Mouse (Mus musculus): Measurements from ENCODE around the gene Acsl1. TPM values are rescaled to one million over a fixed set of nuclear protein-coding genes. Genes with fewer than 3 reads are reported as not detected.
"Not testable (repeated sequence)": the region's sequence is repeated elsewhere in the genome, so short reads cannot be mapped to it uniquely, and the experiment has no call there.

The Acsl1 gene
- total RNA-seq, 2 experiments from 2014 or later = 61.5 to 89.7 TPM

GRCm38 (mm10) chr8:46551615-46552440 lies 81.0 kb downstream of the Acsl1 start, which contains the start of gene Cenpu:
Gene Cenpu (plus strand): TSS chr8:46552028.
- peak; percentile 80 for ATAC-seq (replicated peaks; ENCODE audit: poor library complexity)

GRCm38 (mm10) chr8:46552441-46552765 lies 81.6 kb downstream of the Acsl1 start:
- peak; percentile 3 for ATAC-seq (replicated peaks; ENCODE audit: poor library complexity)

GRCm38 (mm10) chr8:46559428-46559827 lies 88.6 kb downstream of the Acsl1 start:
- ATAC-seq (replicated peaks; ENCODE audit: poor library complexity) = peak; percentile 99

- ATAC-seq (replicated peaks; ENCODE audit: poor library complexity) = no peak
Observed at GRCm38 (mm10) chr8:46562333-46562732, 91.5 kb downstream of the Acsl1 start.

- ATAC-seq (replicated peaks; ENCODE audit: poor library complexity) = no peak
Observed at GRCm38 (mm10) chr8:46566914-46567529, 96.2 kb downstream of the Acsl1 start.

GRCm38 (mm10) chr8:46567946-46568345 lies 97.1 kb downstream of the Acsl1 start:
- no peak for ATAC-seq (replicated peaks; ENCODE audit: poor library complexity)

- peak; percentile 65 for ATAC-seq (replicated peaks; ENCODE audit: poor library complexity)
Observed at GRCm38 (mm10) chr8:46568942-46569341, 98.1 kb downstream of the Acsl1 start.

- ATAC-seq (replicated peaks; ENCODE audit: poor library complexity) = peak; percentile 77
Observed at GRCm38 (mm10) chr8:46569659-46570441, 99.0 kb downstream of the Acsl1 start.

- ATAC-seq (replicated peaks; ENCODE audit: poor library complexity) = no peak
Observed at GRCm38 (mm10) chr8:46570673-46571072, 99.8 kb downstream of the Acsl1 start.

- no peak for ATAC-seq (replicated peaks; ENCODE audit: poor library complexity)
Observed at GRCm38 (mm10) chr8:46573446-46573845, 102.6 kb downstream of the Acsl1 start.

GRCm38 (mm10) chr8:46573964-46574363 lies 103.1 kb downstream of the Acsl1 start:
- ATAC-seq (replicated peaks; ENCODE audit: poor library complexity) = no peak

GRCm38 (mm10) chr8:46578794-46579193 lies 108.0 kb downstream of the Acsl1 start:
- no peak for ATAC-seq (replicated peaks; ENCODE audit: poor library complexity)

GRCm38 (mm10) chr8:46584328-46584727 lies 113.5 kb downstream of the Acsl1 start:
- ATAC-seq (replicated peaks; ENCODE audit: poor library complexity) = not testable (repeated sequence)

GRCm38 (mm10) chr8:46585576-46585975 lies 114.7 kb downstream of the Acsl1 start:
- no peak for ATAC-seq (replicated peaks; ENCODE audit: poor library complexity)

Other genes starting within 250 kb of the Acsl1 start
- not detected in 2 replicates for gene Helt, start 176.4 kb upstream of the Acsl1 start, total RNA-seq (2015)
- gene Helt, start 176.4 kb upstream of the Acsl1 start, total RNA-seq (2017) = not detected in 2 replicates
- gene Cenpu, start 81.0 kb downstream of the Acsl1 start, total RNA-seq (2015) = 34.9 and 42.0 TPM in 2 replicates
- 71.4 and 104 TPM in 2 replicates for gene Cenpu, start 81.0 kb downstream of the Acsl1 start, total RNA-seq (2017)
- 9.2 and 16.4 TPM in 2 replicates for gene Primpol, start 146.2 kb downstream of the Acsl1 start, total RNA-seq (2015)
- 7.5 and 7.9 TPM in 2 replicates for gene Primpol, start 146.2 kb downstream of the Acsl1 start, total RNA-seq (2017)
- gene Casp3, start 146.3 kb downstream of the Acsl1 start, total RNA-seq (2015) = 35.4 and 53.7 TPM in 2 replicates
- 85.1 and 113 TPM in 2 replicates for gene Casp3, start 146.3 kb downstream of the Acsl1 start, total RNA-seq (2017)

Data from megakaryocyte progenitor cell, adult 5-6 weeks (primary cell).